Mouse (Mus musculus) ES-E14 (cell line): ENCODE data around the gene Rnase13.

Source experiments
- CHD2 ChIP-seq: IDR thresholded peaks from 2 replicates; pipeline ENCODE4 v1.6.1; 2014; ENCODE audit warnings: mild to moderate bottlenecking, low read depth, low read length, inconsistent platforms
- HCFC1 ChIP-seq: IDR thresholded peaks from 2 replicates; pipeline ENCODE4 v1.6.1; 2012; ENCODE audit warnings: low read length, inconsistent platforms, borderline replicate concordance; ENCODE audit not compliant: insufficient read depth
- MAFK ChIP-seq: IDR thresholded peaks from 2 replicates; pipeline ENCODE4 v1.6.1; 2014; ENCODE audit warnings: mild to moderate bottlenecking, low read depth, low read length, inconsistent platforms; ENCODE audit not compliant: insufficient read depth
- ZC3H11A ChIP-seq: IDR thresholded peaks from 2 replicates; pipeline ENCODE4 v1.6.1; 2012; ENCODE audit warnings: low read depth, mild to moderate bottlenecking, inconsistent platforms, low read length, borderline replicate concordance
- ZNF384 ChIP-seq: IDR thresholded peaks from 2 replicates; pipeline ENCODE4 v1.6.1; 2012; ENCODE audit warnings: low read depth, low read length, inconsistent platforms

GRCm38 (mm10) chr14:51930824-51931223, 8.3 kb upstream of the Rnase13 start:
- no peak for TF ChIP-seq ZNF384
- no peak for TF ChIP-seq HCFC1
- TF ChIP-seq ZC3H11A, result 0 out of 2 replicates have a peak, but pooled peaks have one; percentile 11
- no peak for TF ChIP-seq CHD2
- no peak for TF ChIP-seq MAFK
